Mouse (Mus musculus): ENCODE measurements at regions not wholly inside any gene's neighbourhood (a gene's known extent, or its start where the extent isn't known, plus 50 kb on each side); places are given as distances from the start of the nearest gene placed in this dataset.

DNA sequence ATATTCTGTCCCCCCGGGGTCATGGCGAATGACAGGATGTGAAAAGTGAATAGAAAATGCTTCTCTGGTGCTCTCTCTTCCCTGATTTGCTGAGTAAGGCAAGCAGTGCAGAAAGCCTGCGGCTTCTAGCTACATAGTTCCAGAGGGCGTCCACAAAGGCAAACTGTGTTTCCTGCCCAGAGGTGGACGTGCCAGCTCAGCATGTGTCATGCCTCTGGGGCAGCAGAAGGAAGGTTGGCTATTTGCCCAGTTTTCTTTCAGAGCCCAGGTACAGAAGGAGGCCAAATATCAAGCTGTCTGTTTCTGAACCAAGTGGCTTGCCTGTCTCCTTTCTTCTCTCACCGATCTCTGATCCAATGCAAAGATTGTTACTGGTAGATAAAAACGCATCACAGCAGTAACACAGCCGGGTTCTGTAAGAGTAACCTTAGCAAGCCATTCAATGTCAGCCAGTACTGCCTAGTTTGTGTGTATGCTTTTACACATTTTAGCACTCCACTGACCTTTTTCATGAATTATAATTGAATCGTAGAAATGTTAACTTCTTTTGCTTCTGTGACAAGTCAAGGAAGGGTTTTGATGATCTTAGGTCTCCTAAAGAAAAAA, 223.3 kb upstream of the Impg1 start:
- peak; percentile 54 to 74 for DNase-seq

DNA sequence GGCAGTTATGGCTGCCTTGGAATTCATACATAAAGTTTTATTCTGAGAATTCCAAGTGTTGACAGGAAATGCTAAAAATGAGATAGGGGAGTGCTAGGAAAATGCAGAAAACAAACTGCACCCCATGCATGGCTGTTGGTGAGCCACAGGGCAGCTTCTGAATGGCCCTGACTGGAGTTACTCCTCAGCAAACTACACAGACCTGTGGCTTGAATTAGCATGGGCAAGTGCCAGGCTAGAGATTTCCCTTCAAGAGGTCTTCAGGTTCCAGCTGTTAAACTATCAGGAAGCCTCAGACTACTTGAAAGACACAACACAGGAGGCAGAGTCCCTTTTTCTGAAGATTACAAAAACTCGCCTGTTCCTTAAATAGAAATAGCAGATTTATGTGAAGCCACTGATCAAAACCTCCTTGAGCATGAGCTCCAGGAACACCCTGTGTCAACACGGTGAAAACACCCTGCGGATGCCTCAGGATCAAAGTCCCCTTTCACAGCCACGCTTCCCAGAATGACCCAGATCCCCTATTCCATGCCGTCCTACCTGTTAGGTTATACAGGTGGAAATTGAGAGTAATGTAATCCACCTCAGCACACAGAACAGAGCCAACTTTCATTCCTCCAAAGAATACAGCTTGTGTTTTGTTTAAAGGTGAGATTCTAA, 217.9 kb upstream of the Impg1 start:
- no peak for DNase-seq

DNA sequence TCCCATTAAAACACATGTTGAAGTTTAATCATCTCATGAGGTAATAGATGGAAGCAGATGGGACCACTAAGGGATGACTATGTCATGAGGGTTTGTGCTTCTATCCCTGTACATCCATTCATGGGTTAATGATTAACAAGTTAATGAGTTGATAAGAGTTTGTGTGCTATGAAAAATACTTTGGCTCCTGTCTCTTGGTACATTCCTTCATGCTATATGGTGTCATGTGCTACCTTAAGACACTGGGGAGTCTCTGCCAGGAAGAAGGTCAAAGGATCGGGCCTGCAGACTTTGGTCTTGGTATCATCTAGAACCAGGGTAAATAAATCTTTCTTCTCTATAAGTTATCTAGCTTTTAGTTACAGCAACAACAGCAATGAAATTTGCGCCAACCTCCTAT, 216.4 kb upstream of the Impg1 start:
- DNase-seq: no peak

DNA sequence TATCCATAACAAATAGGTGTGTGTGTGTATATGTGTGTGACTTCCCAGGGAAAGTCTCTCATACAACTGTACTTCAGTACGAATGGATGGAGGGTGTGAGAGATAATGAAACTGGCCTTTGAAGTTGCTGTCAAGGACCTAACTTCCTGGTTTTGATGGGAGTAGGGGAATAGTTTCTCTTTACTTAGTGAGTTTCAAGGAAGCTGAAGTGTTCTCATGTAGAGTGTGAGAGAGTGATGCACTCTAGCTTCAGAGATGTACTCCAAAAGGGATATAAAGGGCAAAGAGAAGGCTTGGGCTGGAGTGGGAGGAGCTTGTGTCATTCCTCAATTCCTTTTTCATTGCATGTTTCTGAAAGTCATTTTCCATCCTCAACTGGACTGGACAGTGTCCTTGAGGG, 206.2 kb upstream of the Impg1 start:
- no peak for DNase-seq

DNA sequence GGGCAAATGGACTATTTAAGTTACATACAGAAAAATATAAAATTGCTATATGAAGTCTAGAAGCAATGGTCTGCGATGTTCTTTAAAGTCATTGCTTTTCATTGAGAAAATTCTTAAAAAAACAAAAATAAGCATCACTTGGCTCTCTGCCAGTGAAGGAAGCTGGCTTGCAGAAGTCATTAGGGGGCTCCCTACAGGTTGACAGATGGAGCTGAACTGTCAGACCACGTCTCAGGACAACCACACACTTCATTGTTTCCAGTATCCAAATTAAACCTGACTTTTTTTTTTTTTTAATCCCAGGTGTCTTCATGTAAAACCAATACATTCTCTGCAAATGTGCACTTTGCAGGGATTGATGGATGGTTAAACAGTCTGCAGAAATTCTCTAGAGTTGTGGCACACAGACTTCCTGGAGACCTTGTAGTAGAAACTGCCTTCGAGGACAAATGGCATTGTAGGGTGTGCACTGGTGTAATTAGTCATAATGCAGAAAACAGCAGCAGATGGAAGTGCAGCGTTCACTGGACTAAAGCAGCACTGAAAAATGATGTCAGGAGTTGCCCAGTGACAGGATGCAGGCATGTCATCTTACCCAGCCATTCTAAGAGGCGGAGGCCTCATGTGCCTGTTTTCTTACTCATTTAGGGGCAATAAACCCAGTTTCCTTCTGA, 203.4 kb upstream of the Impg1 start:
- peak; percentile 20 to 49 for DNase-seq

DNA sequence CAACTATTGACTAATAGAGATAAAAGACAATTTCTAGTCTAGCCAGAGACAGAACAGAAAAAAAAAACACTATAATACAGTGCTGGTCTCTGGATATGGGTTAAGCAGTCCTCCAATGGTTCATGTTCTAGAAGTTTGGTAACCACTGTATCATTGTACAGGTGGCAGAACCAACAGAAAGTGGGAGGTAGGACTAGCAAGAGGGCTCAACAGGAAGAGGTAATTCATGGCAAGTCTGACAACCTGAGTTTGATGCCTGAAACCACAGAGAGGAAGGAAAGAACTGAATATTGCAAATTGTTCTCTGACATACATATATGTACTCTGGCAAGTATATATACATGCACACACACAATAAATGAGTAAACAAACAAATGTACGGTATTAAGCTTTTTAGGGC, 193.5 kb upstream of the Impg1 start:
- DNase-seq: no peak

DNA sequence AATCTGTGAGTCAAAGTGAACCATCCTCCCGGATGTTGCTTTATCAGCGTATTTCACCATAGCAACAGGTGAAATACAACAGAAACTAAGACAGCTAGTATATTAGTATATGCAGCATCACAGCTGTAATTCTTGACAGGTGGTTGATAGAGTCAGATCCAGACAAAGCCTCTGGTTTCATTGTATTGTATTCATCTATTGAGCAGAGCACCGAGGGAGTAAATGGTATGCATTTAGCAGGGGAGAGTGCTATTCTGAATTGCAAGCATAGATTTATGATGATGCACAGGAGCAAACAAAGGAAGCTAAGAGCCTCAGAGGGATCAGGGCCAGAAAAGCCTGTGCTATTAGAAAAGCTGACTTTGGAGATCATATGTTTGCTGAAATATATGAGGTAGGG, 149.8 kb upstream of the Impg1 start:
- DNase-seq: no peak

DNA sequence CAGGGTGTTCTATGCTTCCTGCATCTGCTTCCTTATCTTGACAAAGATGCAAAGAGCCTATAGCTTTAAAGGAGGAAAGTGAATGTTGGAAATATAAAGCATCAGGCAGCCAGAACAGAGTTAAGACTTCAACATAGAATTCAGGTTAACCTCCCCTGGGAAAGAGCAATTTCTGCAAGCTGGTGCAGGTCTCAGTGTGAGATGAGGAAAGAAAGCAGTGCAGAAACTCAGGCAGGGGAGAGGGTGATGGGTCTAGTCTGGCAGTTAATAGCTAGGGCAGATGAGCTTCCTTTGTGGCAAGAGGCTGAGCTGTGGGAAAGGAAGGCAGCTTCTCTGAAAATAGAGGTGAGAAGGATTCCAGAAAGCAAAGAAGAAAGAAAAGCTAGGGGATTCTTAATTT, 134.7 kb upstream of the Impg1 start:
- no peak for DNase-seq

DNA sequence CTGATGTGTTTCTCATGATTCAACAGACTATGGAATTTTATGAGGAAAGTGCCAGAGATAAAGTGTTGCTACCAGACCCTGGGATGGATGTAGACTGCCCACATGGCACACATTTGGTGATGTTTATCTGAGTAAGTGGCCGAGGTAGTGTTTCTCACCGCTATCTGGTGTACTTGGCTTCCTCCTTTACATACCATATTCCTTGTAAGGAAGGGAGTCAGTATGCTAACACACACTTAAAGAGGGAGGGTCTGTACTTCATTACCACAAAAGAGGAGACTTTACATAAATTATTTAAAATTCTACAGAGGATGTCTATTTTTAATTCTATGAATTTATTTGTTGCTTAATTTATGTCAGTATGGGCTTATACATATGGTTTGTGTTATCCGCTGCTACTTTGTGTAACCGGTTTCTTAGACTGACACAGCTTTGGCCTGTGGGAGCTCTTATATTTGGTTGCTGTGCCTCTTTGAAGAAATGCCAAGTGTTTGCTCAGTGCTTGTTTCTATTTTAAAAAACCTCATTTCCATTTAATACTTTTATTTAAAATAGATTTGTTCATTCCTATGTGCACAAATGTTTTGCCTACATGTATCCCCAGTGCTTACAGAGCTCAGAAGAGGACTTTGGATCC, 100.2 kb upstream of the Impg1 start:
- DNase-seq: no peak

DNA sequence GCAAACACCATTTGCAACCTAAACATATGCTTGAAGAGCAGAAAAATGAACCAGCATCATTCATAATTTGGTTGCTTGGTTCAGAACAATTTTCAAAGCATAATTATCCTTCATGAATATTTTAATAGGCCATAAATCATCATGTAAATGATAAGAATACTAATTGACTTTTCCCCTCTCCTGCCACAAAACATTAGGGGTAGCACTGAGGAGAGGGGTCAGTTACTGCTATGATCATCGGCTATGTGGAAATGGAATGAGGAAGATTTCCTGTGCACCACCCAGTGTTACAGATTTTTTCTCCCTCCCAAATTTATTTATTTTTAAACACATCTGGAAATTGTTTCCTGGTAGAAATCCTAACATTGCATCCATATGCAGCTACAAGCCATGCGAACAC, 98.4 kb upstream of the Impg1 start:
- DNase-seq: no peak

DNA sequence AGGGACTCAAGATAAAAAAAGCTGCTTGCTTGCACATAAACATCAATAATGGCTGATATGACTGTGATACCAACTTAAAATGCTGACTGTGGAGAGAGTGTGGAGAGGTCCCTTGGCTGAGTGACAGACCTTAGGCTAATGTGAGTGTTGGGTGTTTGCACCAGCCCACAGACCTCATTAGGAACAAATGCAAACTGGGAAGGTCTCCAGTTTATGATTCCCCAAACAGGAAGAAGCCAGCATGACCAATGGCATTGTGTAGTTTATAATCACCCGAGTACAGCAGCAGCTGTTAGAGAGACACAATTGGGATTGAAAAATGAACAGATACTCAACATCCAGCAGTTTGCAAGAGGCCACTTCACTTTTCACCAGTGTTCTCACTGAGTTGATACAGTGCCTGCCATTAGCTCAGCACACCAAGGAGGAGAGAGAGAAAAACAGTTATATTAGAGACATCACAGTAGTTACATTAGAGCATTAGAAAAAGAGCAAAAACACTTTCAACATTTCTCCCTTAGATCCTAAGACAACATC, 90.3 kb upstream of the Impg1 start:
- no peak for DNase-seq

Data from cerebellum, postnatal 14 days (tissue).